Mouse (Mus musculus): ENCODE data around the gene Gbx2. TPM values are rescaled to one million over a fixed set of nuclear protein-coding genes. Genes with fewer than 3 reads are reported as not detected.

Gene Gbx2
- polyA plus RNA-seq, 1 experiment from 2014 or later: 0.17 TPM

DNA sequence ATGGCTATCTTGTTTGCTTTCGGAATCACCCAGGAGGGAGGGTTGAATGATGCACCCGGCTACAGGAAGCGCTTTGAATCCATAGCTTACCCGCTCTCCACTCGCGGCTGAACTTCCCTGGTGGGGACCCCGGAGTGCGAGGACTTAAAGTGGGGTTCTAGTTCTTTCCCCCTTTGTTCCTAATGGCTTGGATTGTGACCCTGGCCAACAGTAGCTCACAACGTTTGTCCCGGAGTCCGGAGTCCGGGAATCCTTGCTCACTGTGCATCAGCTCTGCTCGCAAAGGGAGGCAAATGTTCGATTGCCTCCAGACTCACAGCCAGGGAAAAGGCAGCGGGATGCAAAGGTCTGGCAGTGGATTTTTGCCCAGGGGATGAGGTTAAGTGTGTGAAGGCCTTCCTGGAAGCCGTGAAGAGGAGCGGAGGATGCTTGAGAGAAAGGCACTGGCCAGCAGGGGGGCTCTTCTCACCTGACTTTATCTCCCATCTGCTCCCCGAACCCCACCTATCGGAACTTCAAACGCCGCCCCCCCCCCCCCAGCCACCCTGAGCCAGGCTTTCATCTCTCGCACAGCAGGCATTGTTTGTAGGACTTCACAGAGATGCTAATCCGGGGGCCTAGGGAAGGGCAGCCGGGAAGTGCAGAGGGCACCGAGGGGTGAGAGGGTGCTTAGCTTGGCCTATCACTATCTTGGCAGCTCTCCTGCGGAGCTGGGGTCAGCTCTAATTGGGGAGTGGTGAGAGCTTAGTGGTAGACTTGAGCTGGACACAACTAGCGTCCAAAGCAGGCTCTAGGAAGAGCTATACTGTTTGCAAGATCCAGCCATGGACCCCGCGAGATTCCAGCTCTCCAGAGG, 4.7 kb upstream of the Gbx2 start:
- peaks cover 99% of the 10 kb centered on the region for H3K27me3 ChIP-seq (ENCODE audit: insufficient read depth, low read length)
- no peak overlapping the region for H3K4me3 ChIP-seq (ENCODE audit: low read depth, low read length)
- 2% methylated on average over 29 of the region's 29 CpGs for WGBS
- H3K9ac ChIP-seq: no peak overlapping the region
- no peaks in the 10 kb centered on the region for H3K9me3 ChIP-seq (ENCODE audit: low read depth, low read length)
- peaks cover 2% of the 10 kb centered on the region; the same call in 1 of the 2 replicates for H3K4me1 ChIP-seq (ENCODE audit: insufficient read depth)
- H3K4me2 ChIP-seq: no peak overlapping the region
- no peak overlapping the region for H3K27ac ChIP-seq (ENCODE audit: low read depth)
- no peak for TF ChIP-seq CTCF (IDR thresholded peaks at IDR 0.05; ENCODE audit: low read depth)
- ATAC-seq (ENCODE audit: insufficient read depth) (no peak), DNase-seq (no peak)
- H3K36me3 ChIP-seq (ENCODE audit: insufficient read depth): no peaks in the 10 kb centered on the region

DNA sequence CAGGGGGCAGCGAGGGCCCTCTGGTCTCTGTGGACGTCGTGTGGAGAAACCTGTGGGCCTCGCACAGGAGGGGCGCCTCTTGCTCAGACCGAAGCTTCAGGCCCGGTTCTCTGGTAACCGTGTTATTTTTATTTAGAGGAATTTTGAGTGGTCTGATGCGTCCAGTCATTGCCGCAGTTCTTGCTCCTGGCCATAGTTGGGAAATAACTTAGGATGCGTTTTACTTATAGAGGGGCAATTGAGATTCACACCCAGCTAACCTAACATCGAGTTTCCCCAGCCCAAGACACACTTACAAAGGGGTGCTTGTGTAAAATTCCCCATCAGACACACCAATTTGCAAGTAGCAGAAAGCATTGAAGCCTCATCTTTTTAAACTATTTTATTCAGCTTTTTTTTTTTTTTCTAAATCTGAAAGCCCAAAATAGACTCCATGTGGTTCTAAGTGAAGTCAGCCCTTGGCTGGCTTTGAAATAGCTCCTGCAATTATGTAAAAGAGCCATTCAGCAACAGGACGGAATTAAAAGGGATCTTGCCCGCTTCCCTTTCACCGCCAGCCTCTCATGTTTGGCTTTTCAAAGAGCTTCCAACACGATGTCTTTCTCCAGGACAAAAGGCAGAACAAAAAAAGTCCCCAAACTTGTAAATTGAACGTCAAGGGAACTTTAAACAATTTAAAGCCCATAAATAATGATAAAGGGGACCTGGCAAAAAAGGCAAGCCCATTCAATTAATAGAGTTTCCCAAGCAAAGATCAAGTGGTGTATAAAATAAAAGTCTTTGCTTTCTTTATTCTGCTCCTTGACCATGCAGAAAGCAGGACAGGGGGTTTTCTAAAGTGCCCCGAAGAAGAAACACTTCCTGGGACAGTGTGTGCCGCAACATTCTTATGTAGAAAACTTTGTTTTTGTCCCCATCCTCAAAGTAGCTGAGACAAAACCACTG, 3.6 kb upstream of the Gbx2 start:
- 7% methylated on average over 19 of the region's 19 CpGs for WGBS
- no peaks in the 10 kb centered on the region for H3K9me3 ChIP-seq (ENCODE audit: low read depth, low read length)
- TF ChIP-seq CTCF (IDR thresholded peaks at IDR 0.05; ENCODE audit: low read depth): no peak
- no peak overlapping the region for H3K4me3 ChIP-seq (ENCODE audit: low read depth, low read length)
- DNase-seq (peak; percentile 24), ATAC-seq (ENCODE audit: insufficient read depth) (no peak)
- no peak overlapping the region for H3K27ac ChIP-seq (ENCODE audit: low read depth)
- no peaks in the 10 kb centered on the region for H3K36me3 ChIP-seq (ENCODE audit: insufficient read depth)
- no peak overlapping the region for H3K9ac ChIP-seq
- H3K4me1 ChIP-seq (ENCODE audit: insufficient read depth): peaks cover 5% of the 10 kb centered on the region; the same call in 1 of the 2 replicates
- H3K27me3 ChIP-seq (ENCODE audit: insufficient read depth, low read length): peaks cover 100% of the 10 kb centered on the region
- no peak overlapping the region for H3K4me2 ChIP-seq

DNA sequence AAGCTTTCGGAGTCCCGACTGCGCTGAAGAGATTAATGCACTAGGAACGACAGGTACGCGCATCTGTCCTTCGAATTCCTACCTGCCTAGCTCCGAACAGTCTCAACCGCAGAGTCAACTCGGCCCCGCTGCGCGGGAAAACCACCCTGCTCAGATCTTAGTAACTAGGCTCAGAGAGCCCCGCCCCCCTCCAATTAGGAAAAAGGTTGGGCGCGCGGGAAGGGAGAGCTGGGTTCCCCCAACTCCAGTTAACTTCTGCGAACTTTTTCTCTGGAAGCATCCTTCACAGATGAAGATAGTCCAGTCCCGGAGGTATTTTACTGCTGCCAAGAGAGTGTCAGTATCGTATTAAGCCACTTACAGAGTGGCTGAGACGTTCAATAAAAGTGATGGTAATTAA, 2.8 kb upstream of the Gbx2 start:
- no peak for DNase-seq
- no peak overlapping the region for H3K4me2 ChIP-seq

DNA sequence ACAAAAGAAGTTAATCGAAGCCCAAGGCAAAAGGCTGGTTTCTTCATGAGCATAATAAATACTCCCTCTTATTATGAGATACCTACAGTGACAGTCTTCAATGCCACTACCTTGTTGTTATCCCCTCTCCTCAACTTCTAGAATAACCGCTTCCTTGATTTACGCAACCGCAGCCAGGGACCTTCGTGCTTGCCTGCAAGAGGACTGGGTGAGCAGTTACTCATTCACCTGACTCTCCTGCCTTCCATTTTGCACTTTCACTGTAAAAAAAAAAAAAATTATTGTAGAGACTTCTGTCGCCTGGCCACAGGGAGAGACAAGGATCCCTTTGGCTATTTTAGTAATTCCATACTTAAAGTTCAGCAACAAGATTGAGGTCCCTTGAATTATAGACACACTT, 2.0 kb upstream of the Gbx2 start:
- ATAC-seq (ENCODE audit: insufficient read depth): no peak
- no peak for DNase-seq
- WGBS: 14% methylated on average over 6 of the region's 6 CpGs

More for the DNA sequence above, 2.8 kb upstream of the Gbx2 start:
- Histone ChIP-seq H3K27ac (ENCODE audit: low read depth) (no peak overlapping the region), H3K27me3 (ENCODE audit: insufficient read depth, low read length) (peaks cover 100% of the 10 kb centered on the region), H3K36me3 (ENCODE audit: insufficient read depth) (no peaks in the 10 kb centered on the region), H3K4me3 (ENCODE audit: low read depth, low read length) (no peak overlapping the region), H3K9ac (no peak overlapping the region), H3K9me3 (ENCODE audit: low read depth, low read length) (no peaks in the 10 kb centered on the region), H3K4me1 (ENCODE audit: insufficient read depth) (peaks cover 5% of the 10 kb centered on the region; the same call in 1 of the 2 replicates)
- 2% methylated on average over 21 of the region's 21 CpGs for WGBS
- no peak for TF ChIP-seq CTCF (IDR thresholded peaks at IDR 0.05; ENCODE audit: low read depth)
- ATAC-seq (ENCODE audit: insufficient read depth): no peak

DNA sequence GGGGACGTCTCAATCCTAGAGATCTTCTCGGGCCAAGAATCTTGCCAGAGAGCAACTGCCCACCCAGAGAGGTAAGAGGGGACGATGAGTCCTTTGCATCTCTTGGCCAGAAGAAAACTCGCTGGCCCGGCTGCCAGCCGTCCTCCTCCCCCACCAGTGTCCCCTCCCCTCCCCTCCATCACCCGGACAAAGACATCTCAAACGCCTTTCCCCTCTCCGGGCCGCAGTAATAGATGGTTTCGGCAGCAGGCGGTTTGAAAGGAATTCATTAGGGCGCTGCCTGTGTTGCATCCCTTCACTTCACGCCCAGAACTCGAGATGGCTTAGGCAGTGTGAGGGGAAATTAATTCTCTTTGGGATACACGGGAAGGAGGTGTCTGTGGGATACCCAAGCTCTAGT, 1.6 kb upstream of the Gbx2 start:
- DNase-seq (no peak), ATAC-seq (ENCODE audit: insufficient read depth) (no peak)
- Histone ChIP-seq H3K4me3 (ENCODE audit: low read depth, low read length) (no peak overlapping the region), H3K27me3 (ENCODE audit: insufficient read depth, low read length) (peaks cover 100% of the 10 kb centered on the region), H3K9ac (no peak overlapping the region), H3K4me2 (no peak overlapping the region), H3K27ac (ENCODE audit: low read depth) (no peak overlapping the region), H3K36me3 (ENCODE audit: insufficient read depth) (no peaks in the 10 kb centered on the region), H3K9me3 (ENCODE audit: low read depth, low read length) (no peaks in the 10 kb centered on the region), H3K4me1 (ENCODE audit: insufficient read depth) (peaks cover 5% of the 10 kb centered on the region; the same call in 1 of the 2 replicates)
- no peak for TF ChIP-seq CTCF (IDR thresholded peaks at IDR 0.05; ENCODE audit: low read depth)
- 2% methylated on average over 16 of the region's 16 CpGs for WGBS

More for the DNA sequence above, 2.0 kb upstream of the Gbx2 start:
- Histone ChIP-seq H3K36me3 (ENCODE audit: insufficient read depth) (no peaks in the 10 kb centered on the region), H3K9ac (no peak overlapping the region), H3K27me3 (ENCODE audit: insufficient read depth, low read length) (peaks cover 100% of the 10 kb centered on the region), H3K27ac (ENCODE audit: low read depth) (no peak overlapping the region), H3K4me3 (ENCODE audit: low read depth, low read length) (no peak overlapping the region), H3K9me3 (ENCODE audit: low read depth, low read length) (no peaks in the 10 kb centered on the region), H3K4me1 (ENCODE audit: insufficient read depth) (peaks cover 5% of the 10 kb centered on the region; the same call in 1 of the 2 replicates), H3K4me2 (no peak overlapping the region)
- TF ChIP-seq CTCF (IDR thresholded peaks at IDR 0.05; ENCODE audit: low read depth): no peak

DNA sequence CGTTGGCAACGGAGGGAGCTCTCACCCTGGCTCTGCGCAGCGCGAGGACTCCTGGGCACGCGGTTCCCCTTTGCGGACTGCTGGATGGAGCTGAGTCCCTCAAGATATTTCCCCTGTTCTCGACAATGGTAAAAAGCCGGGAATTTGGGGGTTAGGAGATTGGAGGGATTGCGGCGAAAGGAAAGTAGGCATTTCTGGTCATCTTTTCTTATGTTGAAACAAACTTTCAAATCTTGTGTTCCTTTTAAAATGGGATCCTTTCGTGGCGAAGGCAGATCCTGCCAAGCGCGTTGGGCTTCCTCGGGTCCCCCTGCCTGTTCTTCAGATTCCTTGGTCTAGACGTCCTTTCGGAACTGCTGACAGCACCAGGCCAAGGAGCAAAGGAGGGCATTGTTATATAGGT, 1.0 kb upstream of the Gbx2 start:
- Histone ChIP-seq H3K9me3 (ENCODE audit: low read depth, low read length) (no peaks in the 10 kb centered on the region), H3K4me3 (ENCODE audit: low read depth, low read length) (no peak overlapping the region), H3K4me2 (no peak overlapping the region), H3K4me1 (ENCODE audit: insufficient read depth) (peaks cover 5% of the 10 kb centered on the region; the same call in 1 of the 2 replicates), H3K9ac (no peak overlapping the region), H3K27me3 (ENCODE audit: insufficient read depth, low read length) (peaks cover 100% of the 10 kb centered on the region), H3K36me3 (ENCODE audit: insufficient read depth) (no peaks in the 10 kb centered on the region), H3K27ac (ENCODE audit: low read depth) (no peak overlapping the region)
- ATAC-seq (ENCODE audit: insufficient read depth) (no peak), DNase-seq (no peak)
- WGBS: 3% methylated on average over 19 of the region's 19 CpGs
- no peak for TF ChIP-seq CTCF (IDR thresholded peaks at IDR 0.05; ENCODE audit: low read depth)
